Mouse (Mus musculus) frontal cortex, postnatal 36 days (tissue): ENCODE measurements around the gene Pvrig.
"Not testable (repeated sequence)": the region's sequence is repeated elsewhere in the genome, so short reads cannot be mapped to it uniquely, and the experiment has no call there.

Source experiments
- DNase-seq, 2 experiments: peaks; one replicate each; pipeline ENCODE4 v3.0.0; 2022; ENCODE audit warnings: low spot score in 2 of 2

The Pvrig gene

GRCm38 (mm10) chr5:138341661-138342060, at the start of gene Pvrig:
Gene Pvrig, plus strand, starts transcription at chr5:138341961.
- no peak for DNase-seq

GRCm38 (mm10) chr5:138294158-138294557, 47.6 kb upstream of the Pvrig start:
- DNase-seq: no peak

GRCm38 (mm10) chr5:138299613-138300012, 42.1 kb upstream of the Pvrig start:
- no peak for DNase-seq

DNA sequence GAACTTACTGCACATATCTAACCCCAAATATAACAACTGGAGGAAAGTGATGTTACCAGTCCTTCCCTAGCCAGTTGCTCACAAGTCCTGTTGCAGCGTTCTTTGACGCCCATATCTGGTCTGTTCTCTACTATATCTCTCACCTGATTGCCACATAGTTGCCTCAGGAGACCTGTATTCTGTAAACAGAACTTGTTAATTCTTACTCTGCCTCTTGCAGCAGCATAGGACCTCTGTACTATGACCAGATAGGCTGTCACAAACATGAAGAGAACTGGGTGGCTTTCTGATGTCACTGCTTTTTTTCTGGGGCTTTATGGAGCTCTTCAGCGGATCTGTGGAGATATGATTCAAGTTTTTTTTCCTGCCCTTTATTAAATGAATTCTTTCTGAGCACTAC, 29.0 kb upstream of the Pvrig start:
- DNase-seq: no peak

GRCm38 (mm10) chr5:138343216-138343615, 1.5 kb downstream of the Pvrig start:
- no peak for DNase-seq

DNA sequence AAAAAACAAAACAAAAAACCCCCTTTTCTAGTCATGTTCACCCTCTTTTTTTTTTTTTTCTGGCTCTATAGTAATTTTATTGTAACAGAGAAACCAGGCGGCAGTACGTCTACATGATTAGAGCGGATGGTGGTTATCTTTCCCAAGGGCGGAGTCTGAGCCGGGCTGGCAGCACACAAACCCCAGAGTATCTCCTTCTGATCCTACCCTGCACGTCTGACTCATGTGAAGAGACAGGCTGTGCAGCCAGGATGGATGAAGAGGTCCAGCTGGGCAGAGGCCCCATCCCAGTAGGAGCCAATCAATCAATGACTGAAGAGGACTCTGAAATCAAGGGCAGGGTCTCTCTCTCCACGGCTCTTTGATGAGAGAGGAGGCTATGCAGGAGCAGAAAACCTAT, 21.4 kb downstream of the Pvrig start:
- DNase-seq: not testable (repeated sequence)

DNA sequence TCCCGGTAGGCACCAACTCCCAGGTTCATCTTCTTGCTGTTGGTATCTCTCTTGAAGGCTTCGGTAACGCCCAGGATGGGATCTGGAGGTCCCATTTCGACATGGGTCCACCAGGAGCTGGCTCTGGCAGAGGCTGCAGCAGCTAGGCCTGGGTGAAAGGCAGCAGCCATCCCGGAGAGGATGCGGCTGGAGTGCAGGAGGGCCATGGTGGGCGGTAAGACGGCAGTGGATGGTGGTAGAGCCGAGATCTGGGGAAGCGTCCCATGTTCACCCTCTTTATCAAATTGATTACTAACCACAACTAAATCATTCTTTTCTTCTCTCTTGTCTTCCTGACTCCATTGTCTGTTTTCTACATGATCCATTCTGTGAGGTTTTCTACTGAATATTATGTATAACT, 23.6 kb downstream of the Pvrig start:
- not testable (repeated sequence) for DNase-seq
